In the genomic region with DNA sequence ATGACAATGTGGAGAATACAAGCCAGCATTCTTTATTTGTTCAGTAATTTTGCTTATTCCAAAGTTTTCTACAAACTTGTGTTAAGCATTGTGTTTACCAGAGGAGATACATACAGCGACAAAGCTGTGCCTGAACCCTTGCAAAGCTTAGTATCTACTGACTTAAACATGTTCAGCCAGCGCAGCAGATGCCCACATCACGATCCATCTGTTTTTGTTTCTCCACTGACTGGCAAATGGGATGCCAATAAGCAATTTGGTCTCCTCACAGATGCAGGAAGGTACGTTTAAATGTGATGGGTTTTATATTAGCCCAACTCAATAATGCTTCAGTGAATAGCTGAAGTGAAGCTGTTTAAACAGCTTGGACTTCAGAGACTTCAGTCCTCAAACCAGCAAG, we compare ENCODE assay signal across 23 mouse cellular contexts.
DNase-seq lines count a peak whose midpoint lies in the region; ATAC-seq and TF ChIP-seq lines count a peak whose summit lies in the region.
"Had no signal": no experiment of that assay in that cellular context is flagged by ENCODE, and none has a peak within 500 bp of the region (broad histone marks: within the 10 kb centered on the region; RNA-seq: fewer than 3 reads in every experiment).

No protein-coding gene starts in this region.

- H3K9ac ChIP-seq in stomach, postnatal 0 days (ENCODE audit: low read length): no peak overlapping the region
- H3K9ac ChIP-seq: embryonic facial prominence, embryonic 12.5 days; embryonic facial prominence, embryonic 15.5 days; forebrain, postnatal 0 days; hindbrain, embryonic 12.5 days had no signal

- no peak for TF ChIP-seq POLR2A in kidney, adult 2 months (IDR thresholded peaks at IDR 0.05; ENCODE audit: low read depth, low read length)

- H3K4me1 ChIP-seq in stomach, postnatal 0 days (replicated peaks; ENCODE audit: control insufficient read depth, insufficient read depth): no peaks in the 10 kb centered on the region
- no peaks in the 10 kb centered on the region for H3K4me1 ChIP-seq in kidney, adult 2 months (ENCODE audit: control insufficient read depth, insufficient read depth, low read length)
- H3K4me1 ChIP-seq: embryonic facial prominence, embryonic 12.5 days; embryonic facial prominence, embryonic 15.5 days; hindbrain, embryonic 12.5 days had no signal

- DNase-seq in right cerebral cortex, postnatal 10 days (ENCODE audit: low spot score in 2 of 2): peak; percentile 27 to 39
- no peak for DNase-seq in right cerebral cortex, adult 18-20 months
- DNase-seq in layer of hippocampus, adult 18-20 months (ENCODE audit: low spot score in 2 of 2): peak; percentile 23 to 71
- peak; percentile 28 to 63 for DNase-seq in layer of hippocampus, adult 8-10 months (ENCODE audit: low spot score in 2 of 2)
- peak; percentile 9 to 32 for DNase-seq in layer of hippocampus, postnatal 36 days
- DNase-seq in stomach, postnatal 0 days (ENCODE audit: low spot score): no peak
- no peak for DNase-seq in kidney, adult 2 months
- no peak for DNase-seq in cerebellum, postnatal 25 days
- DNase-seq: adrenal gland, adult 2 months; adrenal gland, postnatal 14 days; cerebellum, adult 18-20 months; cerebellum, adult 9-10 months; cerebellum, postnatal 14 days; forebrain, postnatal 0 days; gastrocnemius, adult 2 months; gastrocnemius, postnatal 14 days; heart, adult 11 months had no signal

- TF ChIP-seq EP300 in stomach, postnatal 0 days (optimal IDR thresholded peaks at IDR 0.05): no peak

- H3K27me3 ChIP-seq in stomach, postnatal 0 days (ENCODE audit: control insufficient read depth, insufficient read depth, low read length): no peaks in the 10 kb centered on the region
- no peaks in the 10 kb centered on the region for H3K27me3 ChIP-seq in kidney, adult 2 months (replicated peaks; ENCODE audit: control insufficient read depth, insufficient read depth, low read length)
- H3K27me3 ChIP-seq: embryonic facial prominence, embryonic 12.5 days; embryonic facial prominence, embryonic 15.5 days; hindbrain, embryonic 12.5 days had no signal

- 80% methylated on average over 4 of the region's 4 CpGs for WGBS in stomach, postnatal 0 days
- WGBS in kidney, adult 2 months: 67% methylated on average over 4 of the region's 4 CpGs

- H3K4me2 ChIP-seq in stomach, postnatal 0 days (replicated peaks; ENCODE audit: low read depth): no peak overlapping the region
- H3K4me2 ChIP-seq: embryonic facial prominence, embryonic 12.5 days; embryonic facial prominence, embryonic 15.5 days; heart, embryonic 11.5 days; hindbrain, embryonic 12.5 days had no signal

- TF ChIP-seq CTCF in stomach, postnatal 0 days (IDR thresholded peaks at IDR 0.05; ENCODE audit: low read depth): no peak
- no peak for TF ChIP-seq CTCF in kidney, adult 2 months (conservative IDR thresholded peaks at IDR 0.05; ENCODE audit: insufficient read depth, insufficient read length, low read depth, low read length)

- no peak overlapping the region for H3K4me3 ChIP-seq in stomach, postnatal 0 days (ENCODE audit: low read depth, low read length)
- H3K4me3 ChIP-seq in kidney, adult 2 months (ENCODE audit: insufficient read depth, low read depth, low read length): no peak overlapping the region
- H3K4me3 ChIP-seq: embryonic facial prominence, embryonic 12.5 days; embryonic facial prominence, embryonic 15.5 days; gastrocnemius, adult 2 months; hindbrain, embryonic 12.5 days had no signal

- no peaks in the 10 kb centered on the region for H3K36me3 ChIP-seq in stomach, postnatal 0 days (ENCODE audit: control insufficient read depth, insufficient read depth, low read length)
- no peaks in the 10 kb centered on the region for H3K36me3 ChIP-seq in kidney, adult 2 months (ENCODE audit: control insufficient read depth, insufficient read depth, low read length)
- H3K36me3 ChIP-seq: embryonic facial prominence, embryonic 12.5 days; embryonic facial prominence, embryonic 15.5 days; hindbrain, embryonic 12.5 days had no signal

- ATAC-seq in stomach, postnatal 0 days (ENCODE audit: low FRiP score, low TSS enrichment): no peak
- ATAC-seq: CD4-positive, CD25-positive, alpha-beta regulatory T cell, adult 4 months; forebrain, embryonic 14.5 days; forebrain, postnatal 0 days had no signal

- H3K9me3 ChIP-seq in stomach, postnatal 0 days (ENCODE audit: control insufficient read depth, low read length): no peaks in the 10 kb centered on the region
- H3K9me3 ChIP-seq: embryonic facial prominence, embryonic 12.5 days; embryonic facial prominence, embryonic 15.5 days; hindbrain, embryonic 12.5 days had no signal

- no peak overlapping the region for H3K27ac ChIP-seq in stomach, postnatal 0 days (replicated peaks)
- H3K27ac ChIP-seq in kidney, adult 2 months (ENCODE audit: insufficient read depth, low read depth, low read length): no peak overlapping the region
- H3K27ac ChIP-seq: embryonic facial prominence, embryonic 12.5 days; embryonic facial prominence, embryonic 15.5 days; gastrocnemius, adult 2 months; hindbrain, embryonic 12.5 days had no signal

Comparison
In these comparisons a context has a peak if more than half of its experiments do, and no peak if none do; other contexts are left out.
1. DNase-seq: peak in right cerebral cortex, postnatal 10 days (2 of 2), layer of hippocampus, adult 18-20 months (2 of 2), layer of hippocampus, adult 8-10 months (2 of 2) and layer of hippocampus, postnatal 36 days (2 of 2); none in right cerebral cortex, adult 18-20 months (single experiment), stomach, postnatal 0 days (single experiment), kidney, adult 2 months (single experiment) and cerebellum, postnatal 25 days (0 of 2).